Mouse (Mus musculus) thymus, adult 2 months (tissue): Measurements from ENCODE around the gene Nfia.

Experiments
- CTCF ChIP-seq: fragments of 200-500 bp; IDR thresholded peaks from 2 replicates; pipeline ENCODE4 v1.5.1; 2012; ENCODE audit warnings: mild to moderate bottlenecking, control low read depth, low read length, moderate library complexity, borderline replicate concordance; ENCODE audit not compliant: control insufficient read depth, poor library complexity, insufficient read depth; ENCODE audit errors: extremely low read depth
- POLR2A ChIP-seq: fragments of 200-500 bp; IDR thresholded peaks from 2 replicates; pipeline ENCODE4 v1.6.1; 2012; ENCODE audit warnings: mild to moderate bottlenecking, low read length, control low read depth, moderate library complexity; ENCODE audit not compliant: control insufficient read depth, poor library complexity, insufficient read depth; ENCODE audit errors: extremely low read depth

DNA sequence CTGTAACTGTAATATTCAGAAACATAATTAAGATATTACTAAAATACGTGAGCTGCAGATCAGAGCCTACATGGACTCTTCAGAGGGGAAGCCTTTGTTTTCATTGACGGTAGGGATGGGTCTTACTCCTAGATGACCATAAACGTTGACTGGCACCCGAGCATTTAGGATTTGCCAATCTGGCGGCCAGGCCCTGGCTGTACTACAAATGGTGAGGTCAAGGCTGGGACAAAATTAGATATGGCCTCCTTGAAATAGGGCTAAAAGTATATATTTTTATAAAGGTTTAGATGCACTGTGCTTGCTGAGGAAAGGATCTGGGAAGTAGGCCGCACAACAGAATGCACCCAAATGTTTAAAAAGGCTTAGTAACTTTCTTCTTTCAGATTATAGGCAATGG, 10.0 kb downstream of the Nfia start:
- no peak for TF ChIP-seq POLR2A
- TF ChIP-seq CTCF, result no peak
